Mouse (Mus musculus) limb, embryonic 10.5 days (tissue): ENCODE results near the gene Arfrp1. TPM values are rescaled to one million over a fixed set of nuclear protein-coding genes. Genes with fewer than 3 reads are reported as not detected.

Source experiments
- DNase-seq: peaks from one replicate; pipeline ENCODE4 v3.0.0-alpha.2; 2017; ENCODE audit warnings: low spot score
- H3K27ac ChIP-seq: fragments of 300-500 bp; sonication (generic); 2 replicates; pipeline ENCODE4 v1.5.1; 2016; ENCODE audit warnings: mild to moderate bottlenecking
- H3K27me3 ChIP-seq: fragments of 300-500 bp; sonication (generic); 2 replicates; pipeline ENCODE4 v1.6.1; 2016; ENCODE audit warnings: low read depth, mild to moderate bottlenecking; ENCODE audit not compliant: poor library complexity, severe bottlenecking
- H3K36me3 ChIP-seq: fragments of 300-500 bp; sonication (generic); 2 replicates; pipeline ENCODE4 v1.6.1; 2016; ENCODE audit warnings: mild to moderate bottlenecking, moderate library complexity
- H3K4me1 ChIP-seq: fragments of 300-500 bp; sonication (generic); 2 replicates; pipeline ENCODE4 v1.6.1; 2016
- H3K4me3 ChIP-seq: fragments of 300-500 bp; sonication (generic); 2 replicates; pipeline ENCODE4 v1.5.1; 2016; ENCODE audit warnings: mild to moderate bottlenecking, moderate library complexity
- H3K9me3 ChIP-seq: fragments of 300-500 bp; sonication (generic); replicated peaks from 2 replicates; pipeline ENCODE4 v1.6.1; 2016; ENCODE audit warnings: mild to moderate bottlenecking
- WGBS: fragments of 180-500 bp; shearing (Covaris S2); methylation state at CpG from one replicate; pipeline ENCODE4 v1.1.7; 2016; 5-methylcytosine and 5-hydroxymethylcytosine counted together
- polyA plus RNA-seq: library from polyadenylated mRNA; unstranded; fragments of >200 nt; fragmentation: Nextera tagmentation; extraction: Ambion mirVana; gene quantifications from 2 replicates; pipeline ENCODE4 v1.2.1, GENCODE M21; 2016

The Arfrp1 gene
- polyA plus RNA-seq, 1 experiment from 2014 or later, result 80.9 TPM

DNA sequence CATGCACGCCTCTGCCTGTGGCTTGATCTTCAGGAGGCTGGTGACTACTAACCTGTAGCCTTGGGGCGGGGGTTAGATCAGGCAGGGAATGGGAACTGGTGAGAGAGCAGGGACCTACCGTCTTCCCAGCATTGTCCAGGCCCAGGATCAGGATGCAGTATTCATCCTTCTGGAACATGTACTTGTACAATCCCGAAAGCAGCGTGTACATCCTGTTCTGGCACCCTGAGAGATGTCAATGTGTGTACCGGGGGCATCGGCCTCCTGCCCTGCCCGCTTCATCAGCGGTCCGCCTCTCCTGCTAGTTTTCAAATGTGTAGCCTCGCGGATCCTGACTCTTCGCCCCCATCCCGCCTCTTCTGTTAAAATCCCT is 731 bp downstream of the Arfrp1 start:
- 12% methylated on average over 14 of the region's 14 CpGs for WGBS
- H3K36me3 ChIP-seq, result peaks cover 62% of the 10 kb centered on the region
- peaks cover 28% of the 10 kb centered on the region for H3K4me1 ChIP-seq
- no peaks in the 10 kb centered on the region for H3K9me3 ChIP-seq
- H3K27me3 ChIP-seq, result no peaks in the 10 kb centered on the region
- no peak for DNase-seq
- peak overlapping the region; percentile 82 for H3K4me3 ChIP-seq
- H3K27ac ChIP-seq, result peak overlapping the region; percentile 90

- H3K9me3 ChIP-seq, result no peaks in the 10 kb centered on the region
- WGBS, result 91% methylated on average over 3 of the region's 3 CpGs
- H3K27me3 ChIP-seq, result no peaks in the 10 kb centered on the region
- no peak for DNase-seq
- peaks cover 28% of the 10 kb centered on the region for H3K4me1 ChIP-seq
- 0 out of 2 replicates have a peak overlapping the region, but pooled peaks have one; percentile 90 for H3K27ac ChIP-seq
- H3K4me3 ChIP-seq, result peak overlapping the region; percentile 82
- peaks cover 62% of the 10 kb centered on the region for H3K36me3 ChIP-seq
These were observed 1.3 kb downstream of the Arfrp1 start for GRCm38 (mm10) chr2:181363946-181364345.

GRCm38 (mm10) chr2:181356780-181357179 is 8.4 kb downstream of the Arfrp1 start:
- WGBS, result 86% methylated on average over 3 of the region's 3 CpGs
- no peak overlapping the region for H3K4me3 ChIP-seq
- H3K27me3 ChIP-seq, result no peaks in the 10 kb centered on the region
- no peaks in the 10 kb centered on the region for H3K4me1 ChIP-seq
- H3K27ac ChIP-seq, result no peak overlapping the region
- no peaks in the 10 kb centered on the region for H3K9me3 ChIP-seq
- H3K36me3 ChIP-seq, result peaks cover 100% of the 10 kb centered on the region
- DNase-seq, result no peak

- H3K27ac ChIP-seq, result no peak overlapping the region
- WGBS, result 95% methylated on average over 6 of the region's 6 CpGs
- no peak for DNase-seq
- H3K36me3 ChIP-seq, result peaks cover 97% of the 10 kb centered on the region
- H3K4me1 ChIP-seq, result no peaks in the 10 kb centered on the region
- H3K4me3 ChIP-seq, result no peak overlapping the region
- H3K9me3 ChIP-seq, result no peaks in the 10 kb centered on the region
- H3K27me3 ChIP-seq, result no peaks in the 10 kb centered on the region
These were observed 22.4 kb downstream of the Arfrp1 start for GRCm38 (mm10) chr2:181342766-181343165.

GRCm38 (mm10) chr2:181340426-181340825 is 24.8 kb downstream of the Arfrp1 start:
- no peak overlapping the region for H3K4me3 ChIP-seq
- DNase-seq, result no peak
- 95% methylated on average over 4 of the region's 4 CpGs for WGBS
- no peaks in the 10 kb centered on the region for H3K4me1 ChIP-seq
- H3K9me3 ChIP-seq, result no peaks in the 10 kb centered on the region
- no peak overlapping the region for H3K27ac ChIP-seq
- peaks cover 96% of the 10 kb centered on the region for H3K36me3 ChIP-seq
- no peaks in the 10 kb centered on the region for H3K27me3 ChIP-seq

DNA sequence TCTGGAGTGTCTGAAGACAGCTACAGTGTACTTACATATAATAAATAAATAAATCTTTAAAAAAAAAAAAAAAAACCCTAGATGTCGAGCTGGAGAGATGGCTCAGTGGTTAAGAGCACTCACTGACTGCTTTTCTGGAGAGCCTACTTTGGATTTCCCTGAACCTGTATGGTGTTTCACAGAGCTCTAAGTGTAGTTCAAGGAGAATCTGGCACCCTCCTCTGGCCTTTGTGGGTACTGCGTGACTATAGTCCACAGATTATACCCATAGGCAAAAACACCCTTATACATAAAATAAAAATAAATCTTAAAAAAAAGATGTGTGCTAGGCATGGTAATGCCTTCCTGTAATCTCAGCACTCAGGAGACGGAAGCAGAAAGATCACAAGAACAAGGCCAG is 31.2 kb downstream of the Arfrp1 start:
- no peaks in the 10 kb centered on the region for H3K4me1 ChIP-seq
- no peak overlapping the region for H3K4me3 ChIP-seq
- DNase-seq, result peak; percentile 67
- peaks cover 92% of the 10 kb centered on the region for H3K36me3 ChIP-seq
- WGBS, result 70% methylated on average over 3 of the region's 3 CpGs
- no peaks in the 10 kb centered on the region for H3K27me3 ChIP-seq
- H3K27ac ChIP-seq, result no peak overlapping the region
- no peaks in the 10 kb centered on the region for H3K9me3 ChIP-seq

DNA sequence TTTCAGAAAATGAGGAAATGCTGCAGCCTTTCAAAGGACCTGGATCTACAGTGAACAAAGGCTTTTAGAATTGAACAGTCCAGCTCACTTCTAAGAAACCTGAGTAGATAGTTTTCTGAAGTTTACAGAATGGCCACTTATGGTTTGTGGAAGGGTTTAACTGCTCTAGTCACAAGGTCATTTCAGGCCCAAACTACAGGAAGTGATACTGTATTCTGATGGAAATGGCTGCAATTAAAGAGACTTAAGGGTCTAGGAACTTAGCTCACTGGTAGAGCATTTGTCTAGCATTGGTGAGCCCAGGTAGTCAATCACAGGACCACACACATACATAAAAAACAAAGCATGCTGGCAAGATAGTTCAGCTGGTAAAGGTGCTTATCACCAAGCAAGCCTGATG is 32.7 kb downstream of the Arfrp1 start:
- DNase-seq, result no peak
- Histone ChIP-seq H3K36me3 (peaks cover 92% of the 10 kb centered on the region), H3K4me1 (no peaks in the 10 kb centered on the region), H3K4me3 (no peak overlapping the region), H3K9me3 (no peaks in the 10 kb centered on the region), H3K27me3 (no peaks in the 10 kb centered on the region), H3K27ac (no peak overlapping the region)

- H3K36me3 ChIP-seq, result peaks cover 96% of the 10 kb centered on the region
- no peak overlapping the region for H3K4me3 ChIP-seq
- no peaks in the 10 kb centered on the region for H3K9me3 ChIP-seq
- H3K4me1 ChIP-seq, result no peaks in the 10 kb centered on the region
- 91% methylated on average over 2 of the region's 2 CpGs for WGBS
- no peak overlapping the region for H3K27ac ChIP-seq
- DNase-seq, result no peak
- no peaks in the 10 kb centered on the region for H3K27me3 ChIP-seq
These were observed 39.1 kb downstream of the Arfrp1 start for GRCm38 (mm10) chr2:181326098-181326497.

DNA sequence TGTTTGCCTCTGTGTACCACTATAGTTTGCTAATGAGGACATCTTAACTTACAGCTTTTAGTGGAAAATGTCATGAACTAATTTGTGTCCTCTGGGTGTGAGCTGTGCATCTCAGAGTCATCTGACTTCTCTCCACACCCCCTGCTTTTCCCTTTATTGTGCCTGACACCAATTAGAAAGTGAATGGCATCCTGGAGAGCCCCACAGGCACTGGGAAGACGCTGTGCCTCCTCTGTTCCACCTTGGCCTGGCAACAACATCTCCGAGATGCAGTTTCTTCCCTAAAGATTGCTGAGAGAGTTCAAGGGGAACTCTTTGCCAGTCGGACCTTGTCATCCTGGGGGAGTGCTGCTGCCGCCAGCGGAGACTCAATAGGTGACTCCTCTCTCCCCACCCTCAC is 43.1 kb downstream of the Arfrp1 start:
- no peaks in the 10 kb centered on the region for H3K9me3 ChIP-seq
- H3K27me3 ChIP-seq, result no peaks in the 10 kb centered on the region; the same call in 1 of the 2 replicates
- H3K36me3 ChIP-seq, result peaks cover 56% of the 10 kb centered on the region
- no peak overlapping the region for H3K27ac ChIP-seq
- no peak for DNase-seq
- H3K4me3 ChIP-seq, result no peak overlapping the region
- H3K4me1 ChIP-seq, result peaks cover 16% of the 10 kb centered on the region
- 75% methylated on average over 5 of the region's 5 CpGs for WGBS

DNA sequence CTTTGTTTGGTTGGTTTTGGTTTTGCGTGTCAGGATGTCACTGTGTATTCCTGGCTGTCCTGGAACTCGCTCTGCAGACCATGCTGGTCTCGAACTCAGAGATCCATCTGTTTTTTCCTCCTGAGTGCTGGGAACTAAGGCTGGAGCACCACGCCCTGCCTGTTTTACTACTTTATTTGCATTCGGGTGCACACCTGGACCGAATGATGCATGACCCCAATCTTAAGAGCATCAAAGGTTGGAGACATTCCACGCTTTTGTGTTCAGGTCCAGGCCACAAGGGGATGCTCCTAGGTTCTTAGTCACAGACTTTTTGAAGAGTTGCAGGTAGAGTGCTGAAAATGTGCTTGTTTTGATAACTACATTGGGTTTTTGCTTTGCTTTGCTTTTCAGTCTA is 45.1 kb downstream of the Arfrp1 start:
- Histone ChIP-seq H3K9me3 (no peaks in the 10 kb centered on the region), H3K27ac (peak overlapping the region; percentile 91), H3K36me3 (peaks cover 36% of the 10 kb centered on the region), H3K4me1 (peaks cover 16% of the 10 kb centered on the region), H3K27me3 (peaks cover 20% of the 10 kb centered on the region), H3K4me3 (peak overlapping the region; percentile 71)
- DNase-seq, result no peak
- 15% methylated on average over 7 of the region's 7 CpGs for WGBS

- 8% methylated on average over 40 of the region's 40 CpGs for WGBS
- peak; percentile 94 for DNase-seq
- Histone ChIP-seq H3K36me3 (peaks cover 29% of the 10 kb centered on the region), H3K27ac (peak within 1 kb of the TSS; percentile 91), H3K4me1 (peaks cover 16% of the 10 kb centered on the region), H3K9me3 (no peaks in the 10 kb centered on the region), H3K4me3 (peak within 1 kb of the TSS; percentile 71), H3K27me3 (peaks cover 27% of the 10 kb centered on the region)
These were observed 45.7 kb downstream of the Arfrp1 start, which contains the start of gene Rtel1 for GRCm38 (mm10) chr2:181319248-181320102. Rtel1 (plus strand) TSS chr2:181319739.

- Histone ChIP-seq H3K36me3 (no peaks in the 10 kb centered on the region), H3K27ac (no peak within 1 kb of the TSS), H3K27me3 (peaks cover 68% of the 10 kb centered on the region), H3K9me3 (no peaks in the 10 kb centered on the region), H3K4me3 (peak within 1 kb of the TSS; percentile 24), H3K4me1 (peaks cover 14% of the 10 kb centered on the region)
- peak; percentile 85 for DNase-seq
- 5% methylated on average over 23 of the region's 23 CpGs for WGBS
These were observed 51.0 kb downstream of the Arfrp1 start, which contains the start of gene Stmn3 for GRCm38 (mm10) chr2:181314080-181314810. Stmn3 (minus strand) TSS chr2:181314500.
